In the genomic region with DNA sequence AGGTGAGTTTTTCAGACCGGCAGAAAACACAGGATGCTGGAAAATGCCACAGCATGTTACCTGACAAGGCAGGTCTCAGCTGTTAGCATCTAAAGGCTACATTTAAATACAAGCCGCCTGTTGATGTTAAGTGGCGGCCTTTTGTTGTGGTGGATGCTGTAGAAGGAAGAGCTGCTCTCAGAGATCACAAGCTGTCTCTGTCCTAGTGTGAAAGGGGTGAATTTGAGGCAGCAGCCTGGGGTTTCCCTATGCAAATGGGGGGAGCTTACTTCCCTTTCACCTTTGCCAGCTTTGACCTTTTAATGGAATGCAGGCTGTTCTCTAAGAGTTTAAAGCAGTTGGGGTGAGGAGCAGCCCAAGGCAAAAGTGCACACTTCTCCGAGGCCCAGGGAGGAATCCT, we compare ENCODE assay signal across 19 mouse cellular contexts.
A peak's percentile ranks its signal among the peaks of the same experiment; 100 is the strongest.
DNase-seq lines count a peak whose midpoint lies in the region; ATAC-seq and TF ChIP-seq lines count a peak whose summit lies in the region.
"Had no signal": no experiment of that assay in that cellular context is flagged by ENCODE, and none has a peak within 500 bp of the region (broad histone marks: within the 10 kb centered on the region; RNA-seq: fewer than 3 reads in every experiment).

No protein-coding gene starts in this region.

- no peak for TF ChIP-seq CTCF in forebrain, postnatal 0 days (IDR thresholded peaks at IDR 0.05; ENCODE audit: low read depth)
- TF ChIP-seq CTCF in layer of hippocampus, adult 2 months (conservative IDR thresholded peaks at IDR 0.05): no peak

- H3K4me3 ChIP-seq in forebrain, postnatal 0 days (ENCODE audit: low read depth, low read length): no peak overlapping the region
- H3K4me3 ChIP-seq in forebrain, embryonic 12.5 days (replicated peaks): no peak overlapping the region
- H3K4me3 ChIP-seq in layer of hippocampus, adult 2 months: no peak overlapping the region
- H3K4me3 ChIP-seq: erythroblast, embryonic 14.5 days had no signal

- no peak overlapping the region for H3K27ac ChIP-seq in forebrain, postnatal 0 days (ENCODE audit: low read depth, low read length)
- no peak overlapping the region for H3K27ac ChIP-seq in forebrain, embryonic 12.5 days
- H3K27ac ChIP-seq in layer of hippocampus, adult 2 months: no peak overlapping the region
- H3K27ac ChIP-seq: hindbrain, embryonic 14.5 days; liver, embryonic 14.5 days; stomach, postnatal 0 days had no signal

- no peaks in the 10 kb centered on the region for H3K9me3 ChIP-seq in forebrain, postnatal 0 days (ENCODE audit: low read length)
- H3K9me3 ChIP-seq in forebrain, embryonic 12.5 days: no peaks in the 10 kb centered on the region

- peak; percentile 40 for ATAC-seq in forebrain, postnatal 0 days
- no peak for ATAC-seq in forebrain, embryonic 12.5 days (ENCODE audit: low FRiP score)

- H3K4me2 ChIP-seq in forebrain, postnatal 0 days (ENCODE audit: low read depth): no peak overlapping the region
- no peak overlapping the region for H3K4me2 ChIP-seq in forebrain, embryonic 12.5 days
- H3K4me2 ChIP-seq: hindbrain, embryonic 14.5 days had no signal

- WGBS in forebrain, postnatal 0 days: 56% methylated on average over 4 of the region's 4 CpGs
- WGBS in forebrain, embryonic 12.5 days: 51% methylated on average over 4 of the region's 4 CpGs

- DNase-seq in forebrain, postnatal 0 days: no peak
- DNase-seq in thymus, postnatal 0 days (ENCODE audit: low spot score): peak; percentile 34
- no peak for DNase-seq in thymus, postnatal 4 days
- peak; percentile 98 for DNase-seq in R1 (ENCODE audit: low read depth, low spot score)
- DNase-seq in splenic B cell, adult 2 months (ENCODE audit: low read depth, low spot score): peak; percentile 54
- no peak for DNase-seq in layer of hippocampus, adult 18-20 months (ENCODE audit: low spot score in 2 of 2)
- DNase-seq in layer of hippocampus, adult 2 months (ENCODE audit: low spot score in 2 of 2): no peak
- DNase-seq: adrenal gland, postnatal 14 days; cerebellum, postnatal 14 days; kidney, adult 18-20 months; kidney, postnatal 4 days; layer of hippocampus, postnatal 36 days; left cerebral cortex, postnatal 4 days; lung, postnatal 10 days had no signal

- no peak overlapping the region for H3K9ac ChIP-seq in forebrain, postnatal 0 days
- no peak overlapping the region for H3K9ac ChIP-seq in forebrain, embryonic 12.5 days
- H3K9ac ChIP-seq: hindbrain, embryonic 14.5 days; liver, embryonic 14.5 days had no signal

- H3K36me3 ChIP-seq in forebrain, postnatal 0 days (ENCODE audit: insufficient read depth): no peaks in the 10 kb centered on the region
- H3K36me3 ChIP-seq in forebrain, embryonic 12.5 days (replicated peaks): no peaks in the 10 kb centered on the region; the same call in 1 of the 2 replicates
- H3K36me3 ChIP-seq in splenic B cell, adult 2 months (ENCODE audit: control insufficient read depth, insufficient read depth, low read length, poor library complexity, severe bottlenecking): no peaks in the 10 kb centered on the region

- H3K4me1 ChIP-seq in forebrain, postnatal 0 days (ENCODE audit: insufficient read depth): no peaks in the 10 kb centered on the region
- no peaks in the 10 kb centered on the region for H3K4me1 ChIP-seq in forebrain, embryonic 12.5 days

- H3K27me3 ChIP-seq in forebrain, postnatal 0 days (ENCODE audit: insufficient read depth, low read length): no peaks in the 10 kb centered on the region
- no peaks in the 10 kb centered on the region for H3K27me3 ChIP-seq in forebrain, embryonic 12.5 days
- no peaks in the 10 kb centered on the region for H3K27me3 ChIP-seq in splenic B cell, adult 2 months (ENCODE audit: control insufficient read depth, insufficient read depth, low read length, poor library complexity, severe bottlenecking)

Comparison
In these comparisons a context has a peak if more than half of its experiments do, and no peak if none do; other contexts are left out.
1. DNase-seq: peak in thymus, postnatal 0 days (single experiment), R1 (single experiment) and splenic B cell, adult 2 months (single experiment); none in forebrain, postnatal 0 days (single experiment), thymus, postnatal 4 days (single experiment), layer of hippocampus, adult 18-20 months (0 of 2) and layer of hippocampus, adult 2 months (0 of 2).